Mouse (Mus musculus) leukemia stem cell, adult 10-12 weeks (primary cell): ENCODE results near the gene Taar7b. TPM values are rescaled to one million over a fixed set of nuclear protein-coding genes. Genes with fewer than 3 reads are reported as not detected.

Source experiments
- polyA plus RNA-seq: library from polyadenylated mRNA; stranded (reverse); fragments of >175 nt; gene quantifications from 2 replicates; pipeline ENCODE4 v1.2.3, GENCODE M21; 2012; ENCODE audit warnings: low replicate concordance

The Taar7b gene
- polyA plus RNA-seq: not detected in 2 replicates

GRCm38 (mm10) chr10:23999639-24000038, at the start of gene Taar7b:
Taar7b (plus strand) TSS chr10:23999939.

GRCm38 (mm10) chr10:23960444-23960915, 39.3 kb upstream of the Taar7b start, which contains the start of gene Taar4:
Taar4 (plus strand) TSS chr10:23960494.

GRCm38 (mm10) chr10:23970656-23971165, 29.0 kb upstream of the Taar7b start, which contains the start of gene Taar5:
Taar5 (plus strand) TSS chr10:23970706.

GRCm38 (mm10) chr10:23985546-23985945, 14.2 kb upstream of the Taar7b start, which contains the start of gene Taar6:
Taar6 (minus strand) TSS chr10:23985646.

GRCm38 (mm10) chr10:23993381-23993780, 6.4 kb upstream of the Taar7b start, which contains the start of gene Taar7a:
Taar7a (minus strand) TSS chr10:23993481.

GRCm38 (mm10) chr10:24026922-24027321, 27.2 kb downstream of the Taar7b start, which contains the start of gene Taar7d:
Taar7d (plus strand) TSS chr10:24027222.

GRCm38 (mm10) chr10:24037314-24037713, 37.6 kb downstream of the Taar7b start, which contains the start of gene Taar7e:
Taar7e (plus strand) TSS chr10:24037614.

GRCm38 (mm10) chr10:24049210-24049609, 49.5 kb downstream of the Taar7b start, which contains the start of gene Taar7f:
Taar7f (plus strand) TSS chr10:24049510.

Other genes starting within 250 kb of the Taar7b start
- gene Rps12, start 212.7 kb upstream of the Taar7b start, polyA plus RNA-seq: 80.2 and 1,134 TPM in 2 replicates
- gene Slc18b1, start 203.0 kb upstream of the Taar7b start, polyA plus RNA-seq: 1.1 and 2.2 TPM in 2 replicates
- 0.13 TPM in 1 of 2 replicates, not detected in the other for gene Vnn3, start 148.5 kb upstream of the Taar7b start, polyA plus RNA-seq
- gene Vnn1, start 105.3 kb upstream of the Taar7b start, polyA plus RNA-seq: not detected in 2 replicates
- not detected in 2 replicates for gene Taar1, start 79.6 kb upstream of the Taar7b start, polyA plus RNA-seq
- not detected in 2 replicates for gene Taar2, start 61.4 kb upstream of the Taar7b start, polyA plus RNA-seq
- not detected in 2 replicates for gene Taar3, start 50.4 kb upstream of the Taar7b start, polyA plus RNA-seq
- not detected in 2 replicates for gene Taar4, start 39.4 kb upstream of the Taar7b start, polyA plus RNA-seq
- gene Taar5, start 29.2 kb upstream of the Taar7b start, polyA plus RNA-seq: not detected in 2 replicates
- gene Taar6, start 14.3 kb upstream of the Taar7b start, polyA plus RNA-seq: not detected in 2 replicates
- not detected in 2 replicates for gene Taar7a, start 6.5 kb upstream of the Taar7b start, polyA plus RNA-seq
- gene Taar7d, start 27.3 kb downstream of the Taar7b start, polyA plus RNA-seq: not detected in 2 replicates
- gene Taar7e, start 37.7 kb downstream of the Taar7b start, polyA plus RNA-seq: not detected in 2 replicates
- gene Taar7f, start 49.6 kb downstream of the Taar7b start, polyA plus RNA-seq: not detected in 2 replicates
- gene Taar8a, start 76.6 kb downstream of the Taar7b start, polyA plus RNA-seq: not detected in 2 replicates
- not detected in 2 replicates for gene Taar8b, start 92.4 kb downstream of the Taar7b start, polyA plus RNA-seq
- gene Taar8c, start 102.0 kb downstream of the Taar7b start, polyA plus RNA-seq: not detected in 2 replicates
- gene Taar9, start 109.6 kb downstream of the Taar7b start, polyA plus RNA-seq: not detected in 2 replicates
- 56.3 and 130 TPM in 2 replicates for gene Stx7, start 149.4 kb downstream of the Taar7b start, polyA plus RNA-seq
- gene Moxd1, start 223.6 kb downstream of the Taar7b start, polyA plus RNA-seq: not detected in 2 replicates